Mouse (Mus musculus) spleen, adult 2 months (tissue): ENCODE measurements at regions not wholly inside any gene's neighbourhood (a gene's known extent, or its start where the extent isn't known, plus 50 kb on each side); places are given as distances from the start of the nearest gene placed in this dataset.

Source experiments
- DNase-seq, 2 experiments: peaks; one replicate each; pipeline versions ENCODE4 v3.0.0 to v3.0.0-alpha.2; 2012 to 2021; ENCODE audit warnings: low spot score in 2 of 2, low read depth in 1 of 2
- H3K27ac ChIP-seq: fragments of 200-500 bp; 2 replicates; pipeline ENCODE4 v1.5.1; 2012; ENCODE audit warnings: low read length, inconsistent platforms; ENCODE audit not compliant: insufficient read depth
- H3K27me3 ChIP-seq: fragments of 200-500 bp; 2 replicates; pipeline ENCODE4 v1.6.1; 2012; ENCODE audit warnings: mild to moderate bottlenecking, moderate library complexity, low read length, inconsistent platforms; ENCODE audit not compliant: control insufficient read depth, insufficient read depth
- H3K36me3 ChIP-seq: fragments of 200-500 bp; 2 replicates; pipeline ENCODE4 v1.6.1; 2012; ENCODE audit warnings: mild to moderate bottlenecking, low read length, inconsistent platforms; ENCODE audit not compliant: control insufficient read depth, insufficient read depth
- H3K4me1 ChIP-seq: fragments of 200-500 bp; 2 replicates; pipeline ENCODE4 v1.6.1; 2011; ENCODE audit warnings: inconsistent platforms; ENCODE audit not compliant: control insufficient read depth, insufficient read depth, insufficient read length
- H3K4me3 ChIP-seq: fragments of 200-500 bp; 2 replicates; pipeline ENCODE4 v1.5.1; 2011; ENCODE audit warnings: mild to moderate bottlenecking, inconsistent platforms; ENCODE audit not compliant: insufficient read depth, insufficient read length; ENCODE audit errors: extremely low read depth
- CTCF ChIP-seq: fragments of 200-500 bp; IDR thresholded peaks from 2 replicates; pipeline ENCODE4 v1.5.1; 2011; ENCODE audit warnings: mild to moderate bottlenecking, inconsistent platforms; ENCODE audit not compliant: insufficient read depth, insufficient read length, insufficient replicate concordance; ENCODE audit errors: extremely low read depth
- POLR2A ChIP-seq: fragments of 200-500 bp; IDR thresholded peaks from 2 replicates; pipeline ENCODE4 v1.6.1; 2011; ENCODE audit warnings: low read depth, low read length, inconsistent platforms
- WGBS: fragments of 180-500 bp; shearing (Covaris S2); methylation state at CpG from one replicate; pipeline ENCODE4 v1.1.7; 2018; 5-methylcytosine and 5-hydroxymethylcytosine counted together

GRCm38 (mm10) chr9:93843869-93844268 lies 694.0 kb downstream of the 1190002N15Rik start:
- H3K4me1 ChIP-seq, result no peaks in the 10 kb centered on the region
- no peak overlapping the region for H3K27ac ChIP-seq
- H3K4me3 ChIP-seq, result no peak overlapping the region
- H3K36me3 ChIP-seq, result no peaks in the 10 kb centered on the region
- no peaks in the 10 kb centered on the region for H3K27me3 ChIP-seq
- no peak for DNase-seq
- 88% methylated on average over 5 of the region's 5 CpGs for WGBS
- TF ChIP-seq POLR2A, result no peak
- no peak for TF ChIP-seq CTCF
